Mouse (Mus musculus) thymus, postnatal 0 days (tissue): Measurements from ENCODE around the gene Prcd. TPM values are rescaled to one million over a fixed set of nuclear protein-coding genes. Genes with fewer than 3 reads are reported as not detected.
"Not testable (repeated sequence)": the region's sequence is repeated elsewhere in the genome, so short reads cannot be mapped to it uniquely, and the experiment has no call there.

ENCODE experiments used
- DNase-seq: peaks from one replicate; pipeline ENCODE4 v3.0.0-alpha.2; 2015; ENCODE audit warnings: low spot score
- polyA plus RNA-seq: library from polyadenylated mRNA; unstranded; fragments of >200 nt; fragmentation: Nextera tagmentation; extraction: Ambion mirVana; gene quantifications from 2 replicates; pipeline ENCODE4 v1.2.1, GENCODE M21; 2015

Gene Prcd
- polyA plus RNA-seq, 1 experiment from 2014 or later, result 0.27 TPM

GRCm38 (mm10) chr11:116648213-116648921 is 5.0 kb upstream of the Prcd start:
- no peak for DNase-seq

- no peak for DNase-seq
Measured at GRCm38 (mm10) chr11:116648976-116649375, 4.4 kb upstream of the Prcd start.

- no peak for DNase-seq
Measured at GRCm38 (mm10) chr11:116649711-116650337, 3.5 kb upstream of the Prcd start.

GRCm38 (mm10) chr11:116650811-116651210 is 2.5 kb upstream of the Prcd start:
- no peak for DNase-seq

- no peak for DNase-seq
Measured at GRCm38 (mm10) chr11:116651339-116651738, 2.0 kb upstream of the Prcd start.

GRCm38 (mm10) chr11:116652330-116653098 is 820 bp upstream of the Prcd start:
- DNase-seq, result no peak

GRCm38 (mm10) chr11:116653709-116654221 is 431 bp downstream of the Prcd start:
- no peak for DNase-seq

- no peak for DNase-seq
Measured at GRCm38 (mm10) chr11:116654255-116654821, 1.0 kb downstream of the Prcd start, which contains the start of gene Cygb. TSS of gene Cygb (minus strand) at chr11:116654313.

- DNase-seq, result no peak
Measured at GRCm38 (mm10) chr11:116656348-116657191, 3.2 kb downstream of the Prcd start.

- peak; percentile 61 for DNase-seq
Measured at GRCm38 (mm10) chr11:116657311-116658223, 4.2 kb downstream of the Prcd start.

GRCm38 (mm10) chr11:116658238-116658637 is 4.9 kb downstream of the Prcd start:
- no peak for DNase-seq

- no peak for DNase-seq
Measured at GRCm38 (mm10) chr11:116659027-116659621, 5.8 kb downstream of the Prcd start.

GRCm38 (mm10) chr11:116660181-116660580 is 6.8 kb downstream of the Prcd start:
- DNase-seq, result no peak

- peak; percentile 37 for DNase-seq
Measured at GRCm38 (mm10) chr11:116661291-116661947, 8.1 kb downstream of the Prcd start.

GRCm38 (mm10) chr11:116661948-116662377 is 8.6 kb downstream of the Prcd start:
- no peak for DNase-seq

- no peak for DNase-seq
Measured at GRCm38 (mm10) chr11:116665289-116665688, 12.0 kb downstream of the Prcd start.

- no peak for DNase-seq
Measured at GRCm38 (mm10) chr11:116666566-116666965, 13.2 kb downstream of the Prcd start.

- DNase-seq, result not testable (repeated sequence)
Measured at GRCm38 (mm10) chr11:116667012-116667411, 13.7 kb downstream of the Prcd start.
